In genomic region chr8:67631691-67632090, GRCm38 (mm10) we compare ENCODE assay signal across 15 mouse cellular contexts.
A peak's percentile ranks its signal among the peaks of the same experiment; 100 is the strongest.
DNase-seq lines count a peak whose midpoint lies in the region; ATAC-seq and TF ChIP-seq lines count a peak whose summit lies in the region.
"Had no signal": no experiment of that assay in that cellular context is flagged by ENCODE, and none has a peak within 500 bp of the region (broad histone marks: within the 10 kb centered on the region; RNA-seq: fewer than 3 reads in every experiment).

No protein-coding gene starts in this region.

- H3K4me2 ChIP-seq in hindbrain, postnatal 0 days (ENCODE audit: low read depth, low read length), result no peak overlapping the region
- H3K4me2 ChIP-seq: embryonic facial prominence, embryonic 13.5 days; limb, embryonic 12.5 days had no signal

- no peak overlapping the region for H3K9ac ChIP-seq in hindbrain, postnatal 0 days (replicated peaks; ENCODE audit: low read length)
- no peak overlapping the region for H3K9ac ChIP-seq in heart, adult 2 months (ENCODE audit: low read depth, low read length)
- H3K9ac ChIP-seq: embryonic facial prominence, embryonic 13.5 days; limb, embryonic 12.5 days; liver, postnatal 0 days had no signal

- no peak for TF ChIP-seq POLR2A in heart, adult 2 months (IDR thresholded peaks at IDR 0.05; ENCODE audit: insufficient read depth, low read depth, low read length)
- TF ChIP-seq POLR2A in thymus, adult 2 months (IDR thresholded peaks at IDR 0.05; ENCODE audit: control insufficient read depth, extremely low read depth, insufficient read depth, low read length, poor library complexity), result no peak

- H3K9me3 ChIP-seq in hindbrain, postnatal 0 days (ENCODE audit: low read length), result no peaks in the 10 kb centered on the region
- H3K9me3 ChIP-seq in hindbrain, embryonic 10.5 days, result no peaks in the 10 kb centered on the region
- H3K9me3 ChIP-seq: embryonic facial prominence, embryonic 13.5 days; limb, embryonic 12.5 days had no signal

- no peak overlapping the region for H3K4me3 ChIP-seq in hindbrain, postnatal 0 days (ENCODE audit: low read length)
- no peak overlapping the region for H3K4me3 ChIP-seq in hindbrain, embryonic 10.5 days
- no peak overlapping the region for H3K4me3 ChIP-seq in heart, adult 2 months
- H3K4me3 ChIP-seq in thymus, adult 2 months (ENCODE audit: control insufficient read depth, insufficient read depth, low read length), result no peak overlapping the region
- H3K4me3 ChIP-seq: embryonic facial prominence, embryonic 13.5 days; limb, embryonic 12.5 days had no signal

- no peaks in the 10 kb centered on the region for H3K36me3 ChIP-seq in hindbrain, postnatal 0 days (ENCODE audit: insufficient read depth, low read length)
- H3K36me3 ChIP-seq in hindbrain, embryonic 10.5 days, result no peaks in the 10 kb centered on the region
- H3K36me3 ChIP-seq in heart, adult 2 months (ENCODE audit: control insufficient read depth, insufficient read depth, low read length), result no peaks in the 10 kb centered on the region
- H3K36me3 ChIP-seq in thymus, adult 2 months (ENCODE audit: control insufficient read depth, insufficient read depth, low read length), result no peaks in the 10 kb centered on the region
- H3K36me3 ChIP-seq: embryonic facial prominence, embryonic 13.5 days; limb, embryonic 12.5 days had no signal

- H3K4me1 ChIP-seq in hindbrain, postnatal 0 days (ENCODE audit: insufficient read depth, low read length), result no peaks in the 10 kb centered on the region
- no peaks in the 10 kb centered on the region for H3K4me1 ChIP-seq in hindbrain, embryonic 10.5 days (replicated peaks)
- H3K4me1 ChIP-seq in heart, adult 2 months (ENCODE audit: control insufficient read depth, insufficient read depth, low read length), result no peaks in the 10 kb centered on the region
- no peaks in the 10 kb centered on the region for H3K4me1 ChIP-seq in thymus, adult 2 months (replicated peaks; ENCODE audit: control insufficient read depth, insufficient read depth, low read length)
- H3K4me1 ChIP-seq: embryonic facial prominence, embryonic 13.5 days; limb, embryonic 12.5 days had no signal

- intact Hi-C loops in left cerebral cortex, postnatal 14 days (cut with DNase I), result loop anchor here (10.0 kb wide), 3 partner anchors 103 to 187 kb away; no protein-coding TSS in a partner anchor
- intact Hi-C loops in heart, adult 2 months (cut with DNase I), result no loop called here

- H3K27me3 ChIP-seq in hindbrain, postnatal 0 days (ENCODE audit: insufficient read depth, low read length), result no peaks in the 10 kb centered on the region
- no peaks in the 10 kb centered on the region for H3K27me3 ChIP-seq in hindbrain, embryonic 10.5 days (ENCODE audit: insufficient read depth, poor library complexity, severe bottlenecking)
- H3K27me3 ChIP-seq in heart, adult 2 months (ENCODE audit: control insufficient read depth, insufficient read depth, low read length), result no peaks in the 10 kb centered on the region
- no peaks in the 10 kb centered on the region for H3K27me3 ChIP-seq in thymus, adult 2 months (ENCODE audit: control insufficient read depth, insufficient read depth, low read length)
- H3K27me3 ChIP-seq: embryonic facial prominence, embryonic 13.5 days; limb, embryonic 12.5 days had no signal

- 83% methylated on average over 5 of the region's 5 CpGs for WGBS in hindbrain, postnatal 0 days
- WGBS in hindbrain, embryonic 10.5 days, result 90% methylated on average over 5 of the region's 5 CpGs
- 66% methylated on average over 5 of the region's 5 CpGs for WGBS in heart, adult 2 months
- WGBS in thymus, adult 2 months, result 93% methylated on average over 5 of the region's 5 CpGs

- TF ChIP-seq EP300 in heart, adult 2 months (IDR thresholded peaks at IDR 0.05; ENCODE audit: insufficient read depth, low read depth, low read length), result no peak

- peak; percentile 55; the same call in 1 of the 2 replicates for ATAC-seq in hindbrain, postnatal 0 days
- ATAC-seq: hindbrain, embryonic 16.5 days; liver, postnatal 0 days had no signal

- H3K79me2 ChIP-seq in heart, adult 2 months (replicated peaks; ENCODE audit: control insufficient read depth, insufficient read depth, low read length), result no peaks in the 10 kb centered on the region

- H3K27ac ChIP-seq in hindbrain, postnatal 0 days, result no peak overlapping the region
- no peak overlapping the region for H3K27ac ChIP-seq in hindbrain, embryonic 10.5 days
- H3K27ac ChIP-seq in heart, adult 2 months, result no peak overlapping the region
- H3K27ac ChIP-seq in thymus, adult 2 months (ENCODE audit: control insufficient read depth, insufficient read depth, low read length), result no peak overlapping the region
- H3K27ac ChIP-seq: embryonic facial prominence, embryonic 13.5 days; kidney, postnatal 0 days; limb, embryonic 12.5 days had no signal

- TF ChIP-seq CTCF in hindbrain, postnatal 0 days (IDR thresholded peaks at IDR 0.05; ENCODE audit: low read depth), result no peak
- TF ChIP-seq CTCF in heart, adult 2 months (IDR thresholded peaks at IDR 0.05), result no peak
- TF ChIP-seq CTCF in thymus, adult 2 months (IDR thresholded peaks at IDR 0.05; ENCODE audit: borderline replicate concordance, control insufficient read depth, extremely low read depth, insufficient read depth, low read length, poor library complexity), result no peak

- no peak for DNase-seq in hindbrain, postnatal 0 days (ENCODE audit: low spot score)
- DNase-seq in hindbrain, embryonic 10.5 days (ENCODE audit: low spot score), result no peak
- DNase-seq in layer of hippocampus, adult 18-20 months (ENCODE audit: low spot score in 2 of 2), result peak; percentile 33 to 67
- peak; percentile 57 to 92 for DNase-seq in left cerebral cortex, postnatal 14 days (ENCODE audit: low spot score in 2 of 2)
- peak; percentile 94 for DNase-seq in telencephalon, adult 2 months (ENCODE audit: low read depth, low spot score)
- no peak for DNase-seq in heart, adult 2 months
- no peak for DNase-seq in cerebellum, adult 11 months
- DNase-seq in thymus, adult 2 months, result no peak
- DNase-seq: adrenal gland, postnatal 36 days; cerebellum, adult 8-10 months; liver, postnatal 0 days had no signal

Comparison
In these comparisons a context has a peak if more than half of its experiments do, and no peak if none do; other contexts are left out.
1. DNase-seq: peak in layer of hippocampus, adult 18-20 months (2 of 2), left cerebral cortex, postnatal 14 days (2 of 2) and telencephalon, adult 2 months (single experiment); none in hindbrain, postnatal 0 days (single experiment), hindbrain, embryonic 10.5 days (single experiment), heart, adult 2 months (0 of 2), cerebellum, adult 11 months (single experiment) and thymus, adult 2 months (single experiment).